Mouse (Mus musculus) naive thymus-derived CD4-positive, alpha-beta T cell, adult 2 months (primary cell): ENCODE data around the gene A030003K21Rik.
"Not testable (repeated sequence)": the region's sequence is repeated elsewhere in the genome, so short reads cannot be mapped to it uniquely, and the experiment has no call there.

ENCODE experiments used
- DNase-seq: peaks from one replicate; pipeline ENCODE4 v3.0.0-alpha.2; 2011; ENCODE audit warnings: low read depth

A030003K21Rik gene

GRCm38 (mm10) chr1:82943295-82943694, at the start of gene A030003K21Rik:
TSS of gene A030003K21Rik (minus strand) at chr1:82943388.
- not testable (repeated sequence) for DNase-seq

GRCm38 (mm10) chr1:82992093-82992492, 48.9 kb upstream of the A030003K21Rik start:
- DNase-seq = no peak

- DNase-seq = no peak
These were observed 48.4 kb upstream of the A030003K21Rik start for GRCm38 (mm10) chr1:82991596-82991995.

GRCm38 (mm10) chr1:82991062-82991461, 47.9 kb upstream of the A030003K21Rik start:
- DNase-seq = no peak

- DNase-seq = peak; percentile 93
These were observed 44.5 kb upstream of the A030003K21Rik start for GRCm38 (mm10) chr1:82987530-82988198.

GRCm38 (mm10) chr1:82986738-82987137, 43.5 kb upstream of the A030003K21Rik start:
- no peak for DNase-seq

DNA sequence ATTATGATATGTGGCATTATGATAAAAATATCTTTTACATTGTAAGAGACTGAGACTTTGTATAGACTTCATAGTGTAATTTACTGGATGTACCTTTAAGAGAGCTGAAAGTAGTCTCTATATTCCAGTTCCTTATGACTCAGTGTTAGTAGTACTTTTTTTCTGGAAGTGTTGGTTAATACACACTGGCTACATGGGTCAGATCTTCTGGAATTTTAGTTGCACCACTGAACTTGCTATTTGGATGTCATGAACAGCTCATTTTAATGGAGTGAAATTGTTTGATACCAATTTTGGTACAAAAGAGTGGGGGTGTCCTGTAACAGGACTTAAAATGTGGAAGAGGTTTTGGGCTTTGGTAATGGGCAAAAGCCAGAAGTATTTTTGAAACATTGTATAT, 34.7 kb upstream of the A030003K21Rik start:
- no peak for DNase-seq

- peak; percentile 54 for DNase-seq
These were observed 32.6 kb upstream of the A030003K21Rik start for GRCm38 (mm10) chr1:82975750-82976149.

DNA sequence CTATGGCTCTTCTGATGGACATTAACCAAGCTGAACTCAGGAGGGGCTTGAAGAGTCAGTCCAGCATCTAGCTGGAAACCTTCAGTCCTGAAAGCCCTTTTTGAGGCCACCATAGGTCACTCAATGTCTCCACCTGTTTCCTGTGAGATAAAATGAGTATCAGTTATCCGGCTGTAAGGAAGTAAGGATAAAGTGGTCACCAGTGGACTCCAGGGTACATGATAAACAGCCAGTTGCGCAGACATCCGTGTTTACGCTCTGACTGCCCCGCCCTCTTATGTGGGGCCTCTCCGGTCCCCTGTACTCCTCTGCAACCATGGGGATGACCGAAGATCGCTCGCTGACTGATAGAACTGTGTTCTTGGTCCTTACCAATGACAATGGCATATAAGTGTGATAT, 31.2 kb upstream of the A030003K21Rik start:
- DNase-seq = no peak

- DNase-seq = peak; percentile 84
These were observed 30.7 kb upstream of the A030003K21Rik start for GRCm38 (mm10) chr1:82973901-82974300.

- peak; percentile 47 for DNase-seq
These were observed 30.1 kb upstream of the A030003K21Rik start for GRCm38 (mm10) chr1:82973244-82973643.

DNA sequence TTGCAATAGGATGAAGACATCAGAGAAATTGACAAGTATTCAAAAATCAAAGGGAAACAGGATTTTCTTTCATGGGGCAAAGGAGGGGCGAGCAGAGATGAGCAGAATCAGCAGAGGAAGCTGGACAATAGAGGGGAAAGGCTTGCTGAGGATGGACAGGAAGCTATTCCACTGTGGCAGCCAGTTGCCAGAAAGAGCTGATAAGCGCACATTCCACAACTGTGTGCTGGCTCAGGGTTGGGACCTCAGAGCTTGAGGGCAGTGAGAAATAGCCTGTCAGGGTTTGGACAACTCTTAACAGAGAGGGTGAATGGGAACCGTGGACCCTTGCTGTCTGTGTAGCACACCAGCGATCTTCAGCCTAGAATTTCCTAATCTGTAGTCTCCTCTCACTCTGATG, 28.9 kb upstream of the A030003K21Rik start:
- no peak for DNase-seq

- DNase-seq = no peak
These were observed 23.2 kb upstream of the A030003K21Rik start for GRCm38 (mm10) chr1:82966413-82966812.

DNA sequence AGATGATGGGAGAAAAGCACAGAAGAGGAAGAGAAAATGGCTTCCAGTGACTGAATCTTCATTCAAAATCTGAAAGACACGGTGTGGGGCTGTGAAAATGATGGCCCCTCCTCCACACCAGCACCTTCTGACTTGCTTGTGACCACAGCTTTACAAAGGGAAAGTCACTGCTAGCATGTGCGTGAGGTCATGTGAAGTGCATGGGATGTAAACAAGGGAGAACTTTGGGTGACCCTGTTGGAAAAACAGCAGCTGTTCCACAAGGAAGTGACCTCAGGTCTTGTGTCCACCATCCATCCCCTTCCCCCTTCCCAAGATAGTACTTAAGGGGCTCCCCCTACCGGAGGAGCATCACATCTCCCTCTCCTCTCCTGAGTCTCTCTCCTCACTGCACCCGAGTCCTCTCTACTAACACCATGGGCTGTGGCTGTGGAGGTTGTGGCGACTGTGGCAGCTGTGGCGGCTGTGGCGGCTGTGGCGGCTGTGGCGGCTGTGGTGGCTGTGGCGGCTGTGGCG, 16.7 kb upstream of the A030003K21Rik start, which contains the start of gene Gm47955:
TSS of gene Gm47955 (plus strand) at position 417 of the 516 bp plus-strand sequence.
- DNase-seq = no peak

GRCm38 (mm10) chr1:82955913-82956312, 12.7 kb upstream of the A030003K21Rik start, which contains the start of gene Gm7544:
TSS of gene Gm7544 (minus strand) at chr1:82956013.
- DNase-seq = not testable (repeated sequence)

DNA sequence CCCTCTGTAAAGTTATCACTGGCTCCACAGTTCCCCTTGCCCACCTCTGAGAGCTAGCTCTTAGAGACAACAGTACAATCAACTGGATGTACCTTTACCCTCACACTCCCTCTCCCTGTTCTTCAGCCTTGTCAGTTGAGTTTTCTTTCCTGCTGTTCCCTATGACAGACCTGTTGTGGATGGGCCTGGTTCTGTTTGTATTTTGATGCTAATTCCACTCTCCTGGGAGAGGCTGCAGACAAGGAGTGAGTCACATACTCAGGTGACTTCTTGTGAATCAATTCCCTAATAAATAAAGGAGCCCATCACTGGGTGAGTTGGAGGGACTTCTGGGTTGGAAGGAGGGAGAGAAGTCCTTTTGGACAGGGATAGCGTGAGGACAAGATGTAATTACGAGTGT, 5.4 kb upstream of the A030003K21Rik start:
- no peak for DNase-seq

- DNase-seq = peak; percentile 26
These were observed 2.8 kb upstream of the A030003K21Rik start for GRCm38 (mm10) chr1:82946029-82946428.

- DNase-seq = not testable (repeated sequence)
These were observed 683 bp downstream of the A030003K21Rik start for GRCm38 (mm10) chr1:82942505-82942904.

- DNase-seq = no peak
These were observed 4.5 kb downstream of the A030003K21Rik start for GRCm38 (mm10) chr1:82938666-82939065.

- DNase-seq = not testable (repeated sequence)
These were observed 11.9 kb downstream of the A030003K21Rik start, which contains the start of gene Gm6217 for GRCm38 (mm10) chr1:82931326-82931725. TSS of gene Gm6217 (minus strand) at chr1:82931399.

DNA sequence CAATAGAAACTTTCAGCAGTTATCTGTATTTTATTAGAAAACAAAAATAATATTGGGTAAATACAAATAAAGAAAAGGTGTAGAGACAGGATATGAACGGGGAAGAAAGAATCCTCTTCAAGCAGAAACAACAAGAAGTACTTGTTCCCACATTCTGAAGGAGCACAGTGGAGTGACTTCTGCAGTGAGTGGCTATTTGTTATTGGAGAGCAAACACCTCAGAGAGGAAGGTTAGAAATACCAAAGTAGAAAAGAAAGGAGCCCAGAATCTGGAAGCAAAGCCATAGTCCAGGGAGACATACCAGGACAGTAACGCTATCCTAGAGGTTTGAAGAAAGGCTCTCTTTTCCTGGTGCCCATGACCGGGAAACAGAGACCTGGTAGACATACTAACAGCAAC, 12.6 kb downstream of the A030003K21Rik start:
- DNase-seq = not testable (repeated sequence)

GRCm38 (mm10) chr1:82924650-82925049, 18.5 kb downstream of the A030003K21Rik start, which contains the start of gene A030014E15Rik:
TSS of gene A030014E15Rik (plus strand) at chr1:82924917.
- DNase-seq = no peak

DNA sequence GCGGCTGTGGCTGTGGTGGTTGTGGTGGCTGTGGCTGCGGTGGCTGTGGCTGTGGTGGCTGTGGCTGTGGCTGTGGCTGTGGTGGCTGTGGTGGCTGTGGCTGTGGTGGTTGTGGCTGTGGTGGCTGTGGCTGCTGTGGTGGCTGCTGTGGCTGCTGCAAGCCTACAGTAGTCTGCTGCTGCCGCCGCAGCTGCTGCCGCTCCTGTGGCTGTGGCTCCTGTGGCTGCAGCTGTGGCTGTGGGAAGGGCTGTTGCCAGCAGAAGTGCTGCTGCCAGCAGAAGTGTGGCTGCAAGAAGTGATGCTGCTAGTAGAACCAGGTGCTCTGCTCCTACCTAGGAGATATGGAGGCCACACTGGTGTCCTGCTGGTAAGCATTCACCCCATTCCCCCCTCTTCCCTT, 29.8 kb downstream of the A030003K21Rik start:
- peak; percentile 31 for DNase-seq
